Mouse (Mus musculus) brown adipose tissue, adult 24 weeks (tissue): Measurements from ENCODE around the gene Mrpl44. TPM values are rescaled to one million over a fixed set of nuclear protein-coding genes. Genes with fewer than 3 reads are reported as not detected.

Experiments
- H3K27ac ChIP-seq: fragments of 200-500 bp; replicated peaks from 2 replicates; pipeline ENCODE4 v1.5.1; 2012; ENCODE audit warnings: low read depth, mild to moderate bottlenecking, low read length
- H3K4me1 ChIP-seq: fragments of 200-500 bp; 2 replicates; pipeline ENCODE4 v1.6.1; 2012; ENCODE audit warnings: low read length, mixed read lengths; ENCODE audit not compliant: control insufficient read depth, insufficient read depth, insufficient read length
- H3K4me3 ChIP-seq: fragments of 200-500 bp; 2 replicates; pipeline ENCODE4 v1.5.1; 2012; ENCODE audit warnings: low read depth, mild to moderate bottlenecking, low read length, moderate library complexity; ENCODE audit not compliant: insufficient read depth
- polyA plus RNA-seq: library from polyadenylated mRNA; stranded (reverse); fragments of >200 nt; gene quantifications from 2 replicates; pipeline ENCODE4 v1.2.4, GENCODE M21; 2012; ENCODE audit not compliant: missing spikeins, insufficient read depth, insufficient read length

Mrpl44 gene
- polyA plus RNA-seq, 1 experiment = 52.1 TPM

GRCm38 (mm10) chr1:79757161-79757560, 18.7 kb upstream of the Mrpl44 start:
- Histone ChIP-seq H3K4me1 (peaks cover 35% of the 10 kb centered on the region), H3K4me3 (no peak overlapping the region), H3K27ac (0 out of 2 replicates have a peak overlapping the region, but pooled peaks have one; percentile 24)

GRCm38 (mm10) chr1:79757597-79757996, 18.2 kb upstream of the Mrpl44 start:
- no peak overlapping the region for H3K4me3 ChIP-seq
- 0 out of 2 replicates have a peak overlapping the region, but pooled peaks have one; percentile 24 for H3K27ac ChIP-seq
- peaks cover 35% of the 10 kb centered on the region for H3K4me1 ChIP-seq

- H3K27ac ChIP-seq = no peak overlapping the region
- no peak overlapping the region for H3K4me3 ChIP-seq
- peaks cover 29% of the 10 kb centered on the region for H3K4me1 ChIP-seq
These were observed 16.8 kb upstream of the Mrpl44 start for GRCm38 (mm10) chr1:79759006-79759405.

- H3K4me3 ChIP-seq = 0 out of 2 replicates have a peak overlapping the region, but pooled peaks have one; percentile 6
- H3K27ac ChIP-seq = no peak overlapping the region
- peaks cover 27% of the 10 kb centered on the region for H3K4me1 ChIP-seq
These were observed 16.3 kb upstream of the Mrpl44 start for GRCm38 (mm10) chr1:79759436-79759972.

GRCm38 (mm10) chr1:79760656-79761055, 15.2 kb upstream of the Mrpl44 start:
- Histone ChIP-seq H3K27ac (peak overlapping the region; percentile 22; the same call in 1 of the 2 replicates), H3K4me3 (peak overlapping the region; percentile 96), H3K4me1 (peaks cover 23% of the 10 kb centered on the region)

- Histone ChIP-seq H3K27ac (peak overlapping the region; percentile 82), H3K4me1 (peaks cover 21% of the 10 kb centered on the region), H3K4me3 (peak overlapping the region; percentile 96)
These were observed 14.5 kb upstream of the Mrpl44 start for GRCm38 (mm10) chr1:79761106-79761916.

- peaks cover 17% of the 10 kb centered on the region for H3K4me1 ChIP-seq
- peak overlapping the region; percentile 55 for H3K4me3 ChIP-seq
- no peak overlapping the region for H3K27ac ChIP-seq
These were observed 13.9 kb upstream of the Mrpl44 start for GRCm38 (mm10) chr1:79761917-79762271.

GRCm38 (mm10) chr1:79762282-79763250, 13.3 kb upstream of the Mrpl44 start:
- H3K27ac ChIP-seq = no peak overlapping the region
- H3K4me1 ChIP-seq = peaks cover 14% of the 10 kb centered on the region
- 0 out of 2 replicates have a peak overlapping the region, but pooled peaks have one; percentile 55 for H3K4me3 ChIP-seq

- peaks cover 14% of the 10 kb centered on the region for H3K4me1 ChIP-seq
- H3K4me3 ChIP-seq = no peak overlapping the region
- no peak overlapping the region for H3K27ac ChIP-seq
These were observed 11.8 kb upstream of the Mrpl44 start for GRCm38 (mm10) chr1:79764031-79764430.

- no peak overlapping the region for H3K4me3 ChIP-seq
- H3K4me1 ChIP-seq = peaks cover 14% of the 10 kb centered on the region
- H3K27ac ChIP-seq = no peak overlapping the region
These were observed 11.3 kb upstream of the Mrpl44 start for GRCm38 (mm10) chr1:79764483-79764882.

- no peaks in the 10 kb centered on the region for H3K4me1 ChIP-seq
- no peak overlapping the region for H3K4me3 ChIP-seq
- H3K27ac ChIP-seq = no peak overlapping the region
These were observed 7.6 kb upstream of the Mrpl44 start for GRCm38 (mm10) chr1:79768231-79768630.

GRCm38 (mm10) chr1:79774164-79774780, 1.5 kb upstream of the Mrpl44 start:
- Histone ChIP-seq H3K27ac (no peak overlapping the region), H3K4me3 (no peak overlapping the region), H3K4me1 (no peaks in the 10 kb centered on the region; the same call in 1 of the 2 replicates)

GRCm38 (mm10) chr1:79778011-79778410, 2.2 kb downstream of the Mrpl44 start:
- Histone ChIP-seq H3K4me3 (no peak overlapping the region), H3K4me1 (no peaks in the 10 kb centered on the region; the same call in 1 of the 2 replicates)

GRCm38 (mm10) chr1:79782433-79782832, 6.6 kb downstream of the Mrpl44 start:
- Histone ChIP-seq H3K4me1 (no peaks in the 10 kb centered on the region), H3K27ac (no peak overlapping the region), H3K4me3 (no peak overlapping the region)

More at GRCm38 (mm10) chr1:79778011-79778410, 2.2 kb downstream of the Mrpl44 start:
- H3K27ac ChIP-seq = no peak overlapping the region
